Mouse (Mus musculus) kidney, adult 2 months (tissue): ENCODE measurements around the gene Fbxw11. TPM values are rescaled to one million over a fixed set of nuclear protein-coding genes. Genes with fewer than 3 reads are reported as not detected.
"Not testable (repeated sequence)": the region's sequence is repeated elsewhere in the genome, so short reads cannot be mapped to it uniquely, and the experiment has no call there.

Experiments
- DNase-seq: peaks from one replicate; pipeline ENCODE4 v3.0.0; 2021
- H3K27ac ChIP-seq: fragments of 200-500 bp; 2 replicates; pipeline ENCODE4 v1.5.1; 2012; ENCODE audit warnings: low read depth, low read length, control low read depth, inconsistent platforms; ENCODE audit not compliant: insufficient read depth
- H3K27me3 ChIP-seq: fragments of 200-500 bp; replicated peaks from 2 replicates; pipeline ENCODE4 v1.6.1; 2012; ENCODE audit warnings: mild to moderate bottlenecking, moderate library complexity, low read length, inconsistent platforms; ENCODE audit not compliant: control insufficient read depth, insufficient read depth
- H3K36me3 ChIP-seq: fragments of 200-500 bp; 2 replicates; pipeline ENCODE4 v1.6.1; 2012; ENCODE audit warnings: mild to moderate bottlenecking, moderate library complexity, low read length, inconsistent platforms; ENCODE audit not compliant: control insufficient read depth, insufficient read depth
- H3K4me1 ChIP-seq: fragments of 200-500 bp; 2 replicates; pipeline ENCODE4 v1.6.1; 2011; ENCODE audit warnings: low read length; ENCODE audit not compliant: control insufficient read depth, insufficient read depth
- H3K4me3 ChIP-seq: fragments of 200-500 bp; 2 replicates; pipeline ENCODE4 v1.5.1; 2011; ENCODE audit warnings: mild to moderate bottlenecking, low read depth, low read length, control low read depth; ENCODE audit not compliant: insufficient read depth
- CTCF ChIP-seq: fragments of 200-500 bp; conservative IDR thresholded peaks from 2 replicates; pipeline ENCODE4 v1.5.1; 2011; ENCODE audit warnings: low read depth, mild to moderate bottlenecking, control low read depth, low read length, moderate library complexity, mixed read lengths; ENCODE audit not compliant: insufficient read depth, insufficient read length
- POLR2A ChIP-seq: fragments of 200-500 bp; IDR thresholded peaks from one replicate; pipeline ENCODE4 v1.6.1; 2011; ENCODE audit warnings: low read depth, low read length, control low read depth
- WGBS: fragments of 180-500 bp; shearing (Covaris S2); methylation state at CpG from one replicate; pipeline ENCODE4 v1.1.7; 2018; 5-methylcytosine and 5-hydroxymethylcytosine counted together
- polyA plus RNA-seq: library from polyadenylated mRNA; depleted of rRNA; stranded (reverse); fragments of >200 nt; gene quantifications from 2 replicates; pipeline ENCODE4 v1.2.3, GENCODE M21; 2012

Gene Fbxw11
- polyA plus RNA-seq, 1 experiment, result 62.2 TPM

- Histone ChIP-seq H3K27ac (no peak overlapping the region), H3K36me3 (no peaks in the 10 kb centered on the region), H3K27me3 (no peaks in the 10 kb centered on the region), H3K4me3 (no peak overlapping the region), H3K4me1 (peaks cover 55% of the 10 kb centered on the region)
- WGBS, result 64% methylated on average over 5 of the region's 5 CpGs
- no peak for TF ChIP-seq POLR2A
- TF ChIP-seq CTCF, result no peak
- DNase-seq, result no peak
These were observed 40.0 kb downstream of the Fbxw11 start for GRCm38 (mm10) chr11:32682335-32683102.

- Histone ChIP-seq H3K4me1 (peaks cover 51% of the 10 kb centered on the region), H3K27me3 (no peaks in the 10 kb centered on the region), H3K27ac (0 out of 2 replicates have a peak overlapping the region, but pooled peaks have one; percentile 13), H3K4me3 (no peak overlapping the region), H3K36me3 (no peaks in the 10 kb centered on the region)
- WGBS, result 51% methylated on average over 3 of the region's 3 CpGs
- TF ChIP-seq POLR2A, result no peak
- TF ChIP-seq CTCF, result no peak
- DNase-seq, result peak; percentile 71
These were observed 42.2 kb downstream of the Fbxw11 start for GRCm38 (mm10) chr11:32684690-32685254.

- peak; percentile 61 for DNase-seq
- TF ChIP-seq POLR2A (no peak), CTCF (no peak)
- WGBS, result 62% methylated on average over 2 of the region's 2 CpGs
- Histone ChIP-seq H3K4me3 (no peak overlapping the region), H3K4me1 (peaks cover 36% of the 10 kb centered on the region), H3K27ac (no peak overlapping the region), H3K36me3 (no peaks in the 10 kb centered on the region), H3K27me3 (no peaks in the 10 kb centered on the region)
These were observed 45.8 kb downstream of the Fbxw11 start for GRCm38 (mm10) chr11:32688245-32688855.

- peaks cover 33% of the 10 kb centered on the region for H3K4me1 ChIP-seq
- H3K4me3 ChIP-seq, result no peak overlapping the region
These were observed 47.0 kb downstream of the Fbxw11 start for GRCm38 (mm10) chr11:32689510-32689909.

GRCm38 (mm10) chr11:32692834-32693233, 50.3 kb downstream of the Fbxw11 start:
- WGBS, result 90% methylated on average over 1 of the region's 1 CpGs
- TF ChIP-seq CTCF (no peak), POLR2A (no peak)

More at GRCm38 (mm10) chr11:32689510-32689909, 47.0 kb downstream of the Fbxw11 start:
- H3K36me3 ChIP-seq, result no peaks in the 10 kb centered on the region
- no peak for DNase-seq
- TF ChIP-seq CTCF (no peak), POLR2A (no peak)
- no peaks in the 10 kb centered on the region for H3K27me3 ChIP-seq
- H3K27ac ChIP-seq, result no peak overlapping the region
- WGBS, result 59% methylated on average over 1 of the region's 1 CpGs

GRCm38 (mm10) chr11:32693431-32694141, 51.1 kb downstream of the Fbxw11 start:
- no peaks in the 10 kb centered on the region for H3K36me3 ChIP-seq
- H3K27me3 ChIP-seq, result no peaks in the 10 kb centered on the region
- H3K4me3 ChIP-seq, result no peak overlapping the region
- DNase-seq, result no peak
- WGBS, result 30% methylated on average over 7 of the region's 7 CpGs
- H3K4me1 ChIP-seq, result peaks cover 35% of the 10 kb centered on the region
- TF ChIP-seq CTCF (peak; percentile 43), POLR2A (no peak)
- no peak overlapping the region for H3K27ac ChIP-seq

More at GRCm38 (mm10) chr11:32692834-32693233, 50.3 kb downstream of the Fbxw11 start:
- DNase-seq, result no peak
- H3K36me3 ChIP-seq, result no peaks in the 10 kb centered on the region
- H3K4me1 ChIP-seq, result peaks cover 40% of the 10 kb centered on the region
- no peak overlapping the region for H3K4me3 ChIP-seq
- no peaks in the 10 kb centered on the region for H3K27me3 ChIP-seq
- H3K27ac ChIP-seq, result no peak overlapping the region

- 54% methylated on average over 9 of the region's 9 CpGs for WGBS
- not testable (repeated sequence) for H3K4me3 ChIP-seq, H3K36me3 ChIP-seq, H3K27ac ChIP-seq, H3K27me3 ChIP-seq, DNase-seq
- H3K4me1 ChIP-seq, result peaks cover 37% of the 10 kb centered on the region
These were observed 51.9 kb downstream of the Fbxw11 start for GRCm38 (mm10) chr11:32694322-32695003.
